Mouse (Mus musculus) forebrain, embryonic 11.5 days (tissue): ENCODE data around the gene Tert. TPM values are rescaled to one million over a fixed set of nuclear protein-coding genes. Genes with fewer than 3 reads are reported as not detected.

ENCODE experiments used
- ATAC-seq: fragments of 200-750 bp; cut with Nextera tagmentation; replicated peaks from 2 replicates; pipeline ENCODE4 v1.8.0; 2017; ENCODE audit warnings: moderate TSS enrichment; ENCODE audit not compliant: low FRiP score
- DNase-seq: peaks from one replicate; pipeline ENCODE4 v3.0.0-alpha.2; 2017; ENCODE audit warnings: low spot score
- H3K27ac ChIP-seq: fragments of 300-500 bp; sonication (generic); 2 replicates; pipeline ENCODE4 v1.5.1; 2014; ENCODE audit warnings: low read depth, low read length
- H3K27me3 ChIP-seq: fragments of 300-500 bp; sonication (generic); 2 replicates; pipeline ENCODE4 v1.6.1; 2014; ENCODE audit warnings: mild to moderate bottlenecking, low read length, mixed read lengths; ENCODE audit not compliant: control insufficient read depth, insufficient read depth
- H3K36me3 ChIP-seq: fragments of 300-500 bp; sonication (generic); 2 replicates; pipeline ENCODE4 v1.6.1; 2014; ENCODE audit warnings: mild to moderate bottlenecking, low read length, moderate library complexity, mixed read lengths; ENCODE audit not compliant: control insufficient read depth, insufficient read depth
- H3K4me1 ChIP-seq: fragments of 300-500 bp; sonication (generic); replicated peaks from 2 replicates; pipeline ENCODE4 v1.6.1; 2014; ENCODE audit warnings: low read length, mixed read lengths; ENCODE audit not compliant: control insufficient read depth, insufficient read depth
- H3K4me2 ChIP-seq: fragments of 300-500 bp; sonication (generic); 2 replicates; pipeline ENCODE4 v1.6.1; 2014; ENCODE audit warnings: low read depth, mild to moderate bottlenecking, low read length, moderate library complexity, mixed read lengths; ENCODE audit not compliant: severe bottlenecking
- H3K4me3 ChIP-seq: fragments of 300-500 bp; sonication (generic); 2 replicates; pipeline ENCODE4 v1.5.1; 2014; ENCODE audit warnings: low read depth, low read length
- H3K9ac ChIP-seq: fragments of 300-500 bp; sonication (generic); 2 replicates; pipeline ENCODE4 v1.6.1; 2014; ENCODE audit warnings: low read length
- H3K9me3 ChIP-seq: fragments of 300-500 bp; sonication (generic); 2 replicates; pipeline ENCODE4 v1.6.1; 2016; ENCODE audit warnings: low read length, mixed read lengths; ENCODE audit not compliant: control insufficient read depth
- WGBS: fragments of 180-500 bp; shearing (Covaris S2); extraction: QIAGEN DNeasy Blood & Tissue Kit; methylation state at CpG from one replicate; pipeline ENCODE4 v1.1.7; 2014; 5-methylcytosine and 5-hydroxymethylcytosine counted together
- polyA plus RNA-seq: library from polyadenylated mRNA; unstranded; fragments of >200 nt; fragmentation: Nextera tagmentation; extraction: Ambion mirVana; gene quantifications from 2 replicates; pipeline ENCODE4 v1.2.1, GENCODE M21; 2014

Gene Tert
- polyA plus RNA-seq, result 5.7 and 7.1 TPM in 2 replicates

- H3K27ac ChIP-seq, result no peak within 1 kb of the TSS
- WGBS, result 8% methylated on average over 47 of the region's 47 CpGs
- H3K4me2 ChIP-seq, result peak within 1 kb of the TSS; percentile 91
- no peaks in the 10 kb centered on the region for H3K9me3 ChIP-seq
- peaks cover 2% of the 10 kb centered on the region; the same call in 1 of the 2 replicates for H3K27me3 ChIP-seq
- no peaks in the 10 kb centered on the region; the same call in 1 of the 2 replicates for H3K36me3 ChIP-seq
- DNase-seq (peak; percentile 79), ATAC-seq (peak; percentile 87)
- 0 out of 2 replicates have a peak, but pooled peaks cover 2% of the 10 kb centered on the region for H3K4me1 ChIP-seq
- peak within 1 kb of the TSS; percentile 76 for H3K9ac ChIP-seq
- peak within 1 kb of the TSS; percentile 54 for H3K4me3 ChIP-seq
Measured at GRCm38 (mm10) chr13:73626745-73627549, at the start of gene Tert. Gene Tert (plus strand): TSS chr13:73626911.

- Histone ChIP-seq H3K36me3 (no peaks in the 10 kb centered on the region), H3K4me1 (no peaks in the 10 kb centered on the region), H3K4me2 (no peak overlapping the region), H3K9ac (no peak overlapping the region), H3K27me3 (no peaks in the 10 kb centered on the region), H3K9me3 (no peaks in the 10 kb centered on the region), H3K4me3 (no peak overlapping the region), H3K27ac (no peak overlapping the region)
- WGBS, result 77% methylated on average over 2 of the region's 2 CpGs
- DNase-seq (no peak), ATAC-seq (no peak)
Measured at GRCm38 (mm10) chr13:73577277-73577676, 49.4 kb upstream of the Tert start.

- WGBS, result 91% methylated on average over 3 of the region's 3 CpGs
- H3K4me2 ChIP-seq, result no peak overlapping the region
- no peak overlapping the region for H3K27ac ChIP-seq
- ATAC-seq (no peak), DNase-seq (no peak)
- H3K36me3 ChIP-seq, result no peaks in the 10 kb centered on the region
- no peak overlapping the region for H3K9ac ChIP-seq
- H3K9me3 ChIP-seq, result no peaks in the 10 kb centered on the region
- no peak overlapping the region for H3K4me3 ChIP-seq
- H3K27me3 ChIP-seq, result no peaks in the 10 kb centered on the region
- H3K4me1 ChIP-seq, result no peaks in the 10 kb centered on the region
Measured at GRCm38 (mm10) chr13:73591488-73591887, 35.2 kb upstream of the Tert start.

- Histone ChIP-seq H3K9me3 (no peaks in the 10 kb centered on the region), H3K9ac (no peak overlapping the region), H3K27ac (no peak overlapping the region), H3K4me2 (no peak overlapping the region), H3K27me3 (no peaks in the 10 kb centered on the region), H3K4me1 (no peaks in the 10 kb centered on the region), H3K4me3 (no peak overlapping the region), H3K36me3 (no peaks in the 10 kb centered on the region)
- DNase-seq (no peak), ATAC-seq (no peak)
- WGBS, result 61% methylated on average over 2 of the region's 2 CpGs
Measured at GRCm38 (mm10) chr13:73592546-73592945, 34.2 kb upstream of the Tert start.

GRCm38 (mm10) chr13:73596276-73596675, 30.4 kb upstream of the Tert start:
- H3K4me1 ChIP-seq, result no peaks in the 10 kb centered on the region
- ATAC-seq, result no peak
- no peak overlapping the region for H3K9ac ChIP-seq
- no peaks in the 10 kb centered on the region for H3K9me3 ChIP-seq
- H3K4me2 ChIP-seq, result no peak overlapping the region
- 89% methylated on average over 4 of the region's 4 CpGs for WGBS
- no peaks in the 10 kb centered on the region for H3K27me3 ChIP-seq
- no peak overlapping the region for H3K4me3 ChIP-seq
- no peaks in the 10 kb centered on the region for H3K36me3 ChIP-seq
- DNase-seq, result no peak
- no peak overlapping the region for H3K27ac ChIP-seq

- Histone ChIP-seq H3K4me2 (no peak overlapping the region), H3K4me3 (no peak overlapping the region), H3K36me3 (no peaks in the 10 kb centered on the region), H3K4me1 (peaks cover 11% of the 10 kb centered on the region; the same call in 1 of the 2 replicates), H3K9me3 (no peaks in the 10 kb centered on the region), H3K27me3 (no peaks in the 10 kb centered on the region), H3K9ac (no peak overlapping the region), H3K27ac (no peak overlapping the region)
- ATAC-seq (no peak), DNase-seq (no peak)
- 80% methylated on average over 4 of the region's 4 CpGs for WGBS
Measured at GRCm38 (mm10) chr13:73600217-73600616, 26.5 kb upstream of the Tert start.

- 48% methylated on average over 4 of the region's 4 CpGs for WGBS
- Histone ChIP-seq H3K4me2 (peak overlapping the region; percentile 98), H3K27me3 (no peaks in the 10 kb centered on the region), H3K9me3 (no peaks in the 10 kb centered on the region), H3K27ac (no peak overlapping the region), H3K36me3 (no peaks in the 10 kb centered on the region; the same call in 1 of the 2 replicates), H3K4me1 (peaks cover 11% of the 10 kb centered on the region; the same call in 1 of the 2 replicates), H3K9ac (peak overlapping the region; percentile 86), H3K4me3 (peak overlapping the region; percentile 65)
- ATAC-seq (peak; percentile 22; the same call in 1 of the 2 replicates), DNase-seq (no peak)
Measured at GRCm38 (mm10) chr13:73603046-73603445, 23.7 kb upstream of the Tert start.

GRCm38 (mm10) chr13:73603522-73604155, 23.1 kb upstream of the Tert start, which contains the start of gene Clptm1l:
Gene Clptm1l (plus strand): TSS chr13:73604006.
- Histone ChIP-seq H3K36me3 (no peaks in the 10 kb centered on the region; the same call in 1 of the 2 replicates), H3K27ac (0 out of 2 replicates have a peak within 1 kb of the TSS, but pooled peaks have one; percentile 50), H3K9ac (peak within 1 kb of the TSS; percentile 86), H3K9me3 (no peaks in the 10 kb centered on the region), H3K4me2 (peak within 1 kb of the TSS; percentile 98), H3K4me3 (peak within 1 kb of the TSS; percentile 65), H3K27me3 (no peaks in the 10 kb centered on the region), H3K4me1 (peaks cover 11% of the 10 kb centered on the region; the same call in 1 of the 2 replicates)
- DNase-seq (peak; percentile 98), ATAC-seq (peak; percentile 97)
- under 1% methylated on average over 51 of the region's 53 CpGs for WGBS
